Mouse (Mus musculus): ENCODE results near the gene Igsf11. TPM values are rescaled to one million over a fixed set of nuclear protein-coding genes. Genes with fewer than 3 reads are reported as not detected.

The Igsf11 gene
- polyA plus RNA-seq, 1 experiment from 2014 or later: 0.81 TPM

DNA sequence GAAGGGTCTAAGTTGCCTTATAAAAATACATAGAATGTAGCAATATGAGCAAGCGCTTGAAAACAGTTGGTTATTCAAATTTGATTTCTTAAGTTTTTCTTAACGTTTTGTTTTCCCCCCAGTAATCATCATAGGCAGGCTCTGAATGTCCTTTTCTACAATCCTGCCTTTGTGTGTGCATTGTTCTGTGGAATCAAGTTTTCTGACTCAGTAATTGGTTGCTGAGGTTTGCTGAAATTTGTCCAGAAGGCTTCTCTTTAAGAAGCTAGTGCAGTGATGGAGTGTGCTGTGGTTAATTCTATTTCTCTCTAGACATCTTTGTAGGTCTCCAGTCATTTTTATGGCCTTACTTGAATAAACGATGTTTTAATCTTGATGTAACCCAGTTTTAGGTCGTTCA is 10.5 kb downstream of the Igsf11 start:
- no peak for ATAC-seq
- Histone ChIP-seq H3K4me1 (ENCODE audit: control insufficient read depth, insufficient read depth, low read length) (no peaks in the 10 kb centered on the region), H3K4me3 (ENCODE audit: low read length) (no peak overlapping the region; the same call in 1 of the 2 replicates), H3K9ac (ENCODE audit: low read depth, low read length) (no peak overlapping the region), H3K36me3 (ENCODE audit: control insufficient read depth, insufficient read depth, low read length) (no peaks in the 10 kb centered on the region), H3K4me2 (ENCODE audit: low read depth, low read length) (0 out of 2 replicates have a peak overlapping the region, but pooled peaks have one; percentile 9), H3K27me3 (replicated peaks; ENCODE audit: control insufficient read depth, insufficient read depth, low read length) (peaks cover 6% of the 10 kb centered on the region; the same call in 1 of the 2 replicates), H3K27ac (ENCODE audit: low read length) (no peak overlapping the region), H3K9me3 (ENCODE audit: control insufficient read depth, low read length) (no peaks in the 10 kb centered on the region)
- 30% methylated on average over 4 of the region's 4 CpGs for WGBS

GRCm38 (mm10) chr16:38904202-38904601 is 11.7 kb downstream of the Igsf11 start:
- ATAC-seq: no peak
- H3K27me3 ChIP-seq (replicated peaks; ENCODE audit: control insufficient read depth, insufficient read depth, low read length): peaks cover 6% of the 10 kb centered on the region; the same call in 1 of the 2 replicates
- H3K4me3 ChIP-seq (ENCODE audit: low read length): no peak overlapping the region
- WGBS: 77% methylated on average over 9 of the region's 9 CpGs
- H3K9me3 ChIP-seq (ENCODE audit: control insufficient read depth, low read length): no peaks in the 10 kb centered on the region
- no peak overlapping the region for H3K9ac ChIP-seq (ENCODE audit: low read depth, low read length)
- no peaks in the 10 kb centered on the region for H3K36me3 ChIP-seq (ENCODE audit: control insufficient read depth, insufficient read depth, low read length)
- no peaks in the 10 kb centered on the region for H3K4me1 ChIP-seq (ENCODE audit: control insufficient read depth, insufficient read depth, low read length)
- no peak overlapping the region for H3K27ac ChIP-seq (ENCODE audit: low read length)
- H3K4me2 ChIP-seq (ENCODE audit: low read depth, low read length): no peak overlapping the region

- H3K4me2 ChIP-seq (ENCODE audit: low read depth, low read length): no peak overlapping the region
- no peaks in the 10 kb centered on the region for H3K4me1 ChIP-seq (ENCODE audit: control insufficient read depth, insufficient read depth, low read length)
- no peak overlapping the region for H3K27ac ChIP-seq (ENCODE audit: low read length)
- no peak overlapping the region for H3K9ac ChIP-seq (ENCODE audit: low read depth, low read length)
- peaks cover 6% of the 10 kb centered on the region; the same call in 1 of the 2 replicates for H3K27me3 ChIP-seq (replicated peaks; ENCODE audit: control insufficient read depth, insufficient read depth, low read length)
- H3K4me3 ChIP-seq (ENCODE audit: low read length): no peak overlapping the region
- H3K9me3 ChIP-seq (ENCODE audit: control insufficient read depth, low read length): no peaks in the 10 kb centered on the region
- H3K36me3 ChIP-seq (ENCODE audit: control insufficient read depth, insufficient read depth, low read length): no peaks in the 10 kb centered on the region
- WGBS: 67% methylated on average over 10 of the region's 10 CpGs
- no peak for ATAC-seq
These were observed 13.4 kb downstream of the Igsf11 start for GRCm38 (mm10) chr16:38905911-38906310.

- ATAC-seq: no peak
- H3K27me3 ChIP-seq (replicated peaks; ENCODE audit: control insufficient read depth, insufficient read depth, low read length): peaks cover 3% of the 10 kb centered on the region; the same call in 1 of the 2 replicates
- WGBS: 54% methylated on average over 9 of the region's 9 CpGs
- H3K4me3 ChIP-seq (ENCODE audit: low read length): no peak overlapping the region
- no peaks in the 10 kb centered on the region for H3K4me1 ChIP-seq (ENCODE audit: control insufficient read depth, insufficient read depth, low read length)
- H3K4me2 ChIP-seq (ENCODE audit: low read depth, low read length): no peak overlapping the region
- no peaks in the 10 kb centered on the region for H3K36me3 ChIP-seq (ENCODE audit: control insufficient read depth, insufficient read depth, low read length)
- H3K9ac ChIP-seq (ENCODE audit: low read depth, low read length): no peak overlapping the region
- H3K27ac ChIP-seq (ENCODE audit: low read length): no peak overlapping the region
- H3K9me3 ChIP-seq (ENCODE audit: control insufficient read depth, low read length): no peaks in the 10 kb centered on the region
These were observed 15.8 kb downstream of the Igsf11 start for GRCm38 (mm10) chr16:38908304-38908703.

- WGBS: 68% methylated on average over 12 of the region's 12 CpGs
- Histone ChIP-seq H3K27me3 (replicated peaks; ENCODE audit: control insufficient read depth, insufficient read depth, low read length) (no peaks in the 10 kb centered on the region; the same call in 1 of the 2 replicates), H3K4me1 (ENCODE audit: control insufficient read depth, insufficient read depth, low read length) (no peaks in the 10 kb centered on the region), H3K27ac (ENCODE audit: low read length) (no peak overlapping the region), H3K36me3 (ENCODE audit: control insufficient read depth, insufficient read depth, low read length) (no peaks in the 10 kb centered on the region), H3K4me3 (ENCODE audit: low read length) (no peak overlapping the region), H3K9ac (ENCODE audit: low read depth, low read length) (no peak overlapping the region), H3K9me3 (ENCODE audit: control insufficient read depth, low read length) (no peaks in the 10 kb centered on the region), H3K4me2 (ENCODE audit: low read depth, low read length) (no peak overlapping the region)
- ATAC-seq: peak; percentile 64
These were observed 17.0 kb downstream of the Igsf11 start for GRCm38 (mm10) chr16:38909506-38909905.

GRCm38 (mm10) chr16:38910088-38910487 is 17.6 kb downstream of the Igsf11 start:
- ATAC-seq: peak; percentile 74
- H3K36me3 ChIP-seq (ENCODE audit: control insufficient read depth, insufficient read depth, low read length): no peaks in the 10 kb centered on the region
- no peaks in the 10 kb centered on the region for H3K27me3 ChIP-seq (replicated peaks; ENCODE audit: control insufficient read depth, insufficient read depth, low read length)
- 61% methylated on average over 8 of the region's 8 CpGs for WGBS
- H3K4me1 ChIP-seq (ENCODE audit: control insufficient read depth, insufficient read depth, low read length): no peaks in the 10 kb centered on the region
- H3K9ac ChIP-seq (ENCODE audit: low read depth, low read length): no peak overlapping the region
- no peak overlapping the region for H3K27ac ChIP-seq (ENCODE audit: low read length)
- no peaks in the 10 kb centered on the region for H3K9me3 ChIP-seq (ENCODE audit: control insufficient read depth, low read length)
- no peak overlapping the region for H3K4me3 ChIP-seq (ENCODE audit: low read length)
- H3K4me2 ChIP-seq (ENCODE audit: low read depth, low read length): no peak overlapping the region

DNA sequence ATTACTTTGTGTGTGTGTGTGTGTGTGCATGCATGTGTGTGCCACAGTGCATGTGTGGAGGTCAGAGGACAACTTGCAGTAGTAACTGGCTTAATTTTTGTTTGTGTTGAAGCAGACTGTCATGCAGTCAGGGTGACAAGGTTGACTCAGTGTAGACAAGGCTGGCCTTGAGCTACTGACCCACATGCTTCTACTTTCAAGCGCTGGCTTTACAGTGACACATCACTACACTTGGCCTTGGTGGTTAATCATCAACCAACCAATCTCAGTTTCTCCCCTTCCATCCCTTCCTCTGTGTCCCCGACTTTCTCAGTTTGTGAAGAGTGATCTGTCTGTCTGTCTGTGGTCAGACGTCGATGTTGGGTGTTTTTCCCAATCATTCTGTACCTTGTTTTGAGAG is 23.0 kb downstream of the Igsf11 start:
- 62% methylated on average over 4 of the region's 4 CpGs for WGBS
- Histone ChIP-seq H3K36me3 (ENCODE audit: control insufficient read depth, insufficient read depth, low read length) (no peaks in the 10 kb centered on the region), H3K9me3 (ENCODE audit: control insufficient read depth, low read length) (no peaks in the 10 kb centered on the region), H3K4me1 (ENCODE audit: control insufficient read depth, insufficient read depth, low read length) (no peaks in the 10 kb centered on the region; the same call in 1 of the 2 replicates), H3K27me3 (replicated peaks; ENCODE audit: control insufficient read depth, insufficient read depth, low read length) (no peaks in the 10 kb centered on the region), H3K9ac (ENCODE audit: low read depth, low read length) (no peak overlapping the region), H3K4me3 (ENCODE audit: low read length) (no peak overlapping the region), H3K27ac (ENCODE audit: low read length) (no peak overlapping the region), H3K4me2 (ENCODE audit: low read depth, low read length) (no peak overlapping the region)
- peak; percentile 79 for ATAC-seq

DNA sequence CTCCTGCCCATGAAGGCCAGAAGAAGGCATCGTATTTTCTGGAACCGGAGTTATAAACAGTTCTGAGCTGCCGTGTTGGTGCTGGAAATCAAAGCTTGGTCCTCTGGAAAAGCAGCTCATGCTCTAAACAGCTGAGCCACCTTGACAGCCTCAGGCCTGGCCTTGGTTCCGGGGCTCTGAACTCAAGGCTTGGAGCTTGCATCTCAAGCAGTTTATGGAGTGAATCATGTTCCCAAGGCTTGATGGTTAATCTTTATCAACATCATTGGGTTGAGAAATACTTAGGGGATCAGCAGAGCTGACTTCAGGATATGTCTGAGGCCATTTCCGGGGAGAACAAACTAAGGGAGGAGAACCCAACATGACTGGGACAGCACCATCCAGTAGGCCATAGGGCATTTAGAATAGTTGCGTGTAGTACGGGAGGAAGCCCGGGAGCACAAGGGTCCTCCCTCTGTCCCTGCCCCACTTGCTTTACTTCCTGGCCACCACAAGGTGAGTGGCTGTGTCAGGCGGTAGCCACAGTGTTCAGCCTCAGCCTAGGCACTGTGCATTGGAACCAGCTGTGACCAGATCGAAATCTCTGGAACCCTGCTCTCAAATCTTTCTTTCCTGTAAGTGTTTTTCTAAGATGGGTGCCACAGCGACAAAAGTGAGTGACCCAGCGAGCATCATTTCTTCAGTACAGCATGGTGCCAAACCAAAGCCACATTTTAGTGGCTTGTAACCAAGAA is 23.7 kb downstream of the Igsf11 start:
- H3K9me3 ChIP-seq (ENCODE audit: control insufficient read depth, low read length): no peaks in the 10 kb centered on the region
- H3K4me1 ChIP-seq (ENCODE audit: control insufficient read depth, insufficient read depth, low read length): no peaks in the 10 kb centered on the region; the same call in 1 of the 2 replicates
- no peak overlapping the region for H3K4me2 ChIP-seq (ENCODE audit: low read depth, low read length)
- no peak overlapping the region for H3K27ac ChIP-seq (ENCODE audit: low read length)
- H3K36me3 ChIP-seq (ENCODE audit: control insufficient read depth, insufficient read depth, low read length): no peaks in the 10 kb centered on the region
- no peak overlapping the region for H3K4me3 ChIP-seq (ENCODE audit: low read length)
- WGBS: 89% methylated on average over 12 of the region's 12 CpGs
- H3K9ac ChIP-seq (ENCODE audit: low read depth, low read length): no peak overlapping the region
- H3K27me3 ChIP-seq (replicated peaks; ENCODE audit: control insufficient read depth, insufficient read depth, low read length): peaks cover 2% of the 10 kb centered on the region; the same call in 1 of the 2 replicates
- ATAC-seq: 0 out of 2 replicates have a peak, but pooled peaks have one; percentile 26

GRCm38 (mm10) chr16:38916885-38917284 is 24.4 kb downstream of the Igsf11 start:
- no peaks in the 10 kb centered on the region; the same call in 1 of the 2 replicates for H3K4me1 ChIP-seq (ENCODE audit: control insufficient read depth, insufficient read depth, low read length)
- no peak for ATAC-seq
- no peaks in the 10 kb centered on the region for H3K36me3 ChIP-seq (ENCODE audit: control insufficient read depth, insufficient read depth, low read length)
- H3K4me2 ChIP-seq (ENCODE audit: low read depth, low read length): no peak overlapping the region
- no peaks in the 10 kb centered on the region for H3K9me3 ChIP-seq (ENCODE audit: control insufficient read depth, low read length)
- H3K27me3 ChIP-seq (replicated peaks; ENCODE audit: control insufficient read depth, insufficient read depth, low read length): peaks cover 3% of the 10 kb centered on the region; the same call in 1 of the 2 replicates
- no peak overlapping the region for H3K9ac ChIP-seq (ENCODE audit: low read depth, low read length)
- H3K27ac ChIP-seq (ENCODE audit: low read length): no peak overlapping the region
- H3K4me3 ChIP-seq (ENCODE audit: low read length): no peak overlapping the region
- WGBS: 84% methylated on average over 5 of the region's 5 CpGs

All from intestine, embryonic 16.5 days (tissue).